Mouse (Mus musculus) left cerebral cortex, adult 2 months (tissue): ENCODE results near the gene Adamts12. TPM values are rescaled to one million over a fixed set of nuclear protein-coding genes. Genes with fewer than 3 reads are reported as not detected.

Experiments
- DNase-seq, 2 experiments: peaks; one replicate each; pipeline ENCODE4 v3.0.0; 2021 to 2022; ENCODE audit warnings: low spot score in 2 of 2, mixed read lengths in 1 of 2; ENCODE audit errors: extremely low spot score in 1 of 2
- H3K27ac ChIP-seq: fragments of 200-600 bp; 2 replicates; pipeline ENCODE4 v1.8.1; 2022
- H3K4me3 ChIP-seq: fragments of 200-600 bp; 2 replicates; pipeline ENCODE4 v1.8.1; 2022
- CTCF ChIP-seq: fragments of 200-600 bp; IDR thresholded peaks from 2 replicates; pipeline ENCODE4 v1.8.1; 2022; ENCODE audit warnings: antibody characterized with exemption, mild to moderate bottlenecking, moderate library complexity
- intact Hi-C: fragments of 180-260 bp; cut with DNase I; formaldehyde crosslinking; loops from one replicate; pipeline ENCODE4 v1.15.1; 2025
- total RNA-seq, 2 experiments: library from RNA; stranded (reverse); gene quantifications; 2 replicates each; pipeline ENCODE4 v1.2.3; 2021

Gene Adamts12
- total RNA-seq, 2 experiments from 2014 or later, result 0.48 to 0.58 TPM

GRCm38 (mm10) chr15:11042828-11043227 is 21.8 kb upstream of the Adamts12 start:
- intact Hi-C loops, result loop anchor here (1.0 kb wide), 1 partner anchor 9 kb away; no protein-coding TSS in a partner anchor
- no peak for TF ChIP-seq CTCF
- no peak for DNase-seq

GRCm38 (mm10) chr15:11053678-11054439 is 10.7 kb upstream of the Adamts12 start:
- H3K27ac ChIP-seq, result no peak overlapping the region
- no peak overlapping the region for H3K4me3 ChIP-seq
- DNase-seq, result no peak
- no peak for TF ChIP-seq CTCF
- intact Hi-C loops, result no loop called here

More at GRCm38 (mm10) chr15:11042828-11043227, 21.8 kb upstream of the Adamts12 start:
- no peak overlapping the region for H3K27ac ChIP-seq
- no peak overlapping the region for H3K4me3 ChIP-seq

- intact Hi-C loops, result no loop called here
- DNase-seq, result no peak
- TF ChIP-seq CTCF, result no peak
These were observed 10.0 kb upstream of the Adamts12 start for GRCm38 (mm10) chr15:11054440-11055080.

GRCm38 (mm10) chr15:11062903-11063302 is 1.7 kb upstream of the Adamts12 start:
- no peak for DNase-seq
- intact Hi-C loops, result no loop called here
- Histone ChIP-seq H3K4me3 (no peak overlapping the region), H3K27ac (no peak overlapping the region)
- TF ChIP-seq CTCF, result no peak

More at GRCm38 (mm10) chr15:11054440-11055080, 10.0 kb upstream of the Adamts12 start:
- H3K27ac ChIP-seq, result no peak overlapping the region
- H3K4me3 ChIP-seq, result no peak overlapping the region

GRCm38 (mm10) chr15:11064160-11064557 is 431 bp upstream of the Adamts12 start:
- Histone ChIP-seq H3K4me3 (no peak overlapping the region), H3K27ac (no peak overlapping the region)
- intact Hi-C loops, result no loop called here
- peak in 1 of 2 experiments; percentile 1 for DNase-seq
- TF ChIP-seq CTCF, result no peak

- DNase-seq, result no peak
- TF ChIP-seq CTCF, result no peak
- intact Hi-C loops, result no loop called here
- Histone ChIP-seq H3K4me3 (no peak overlapping the region; the same call in 1 of the 2 replicates), H3K27ac (no peak overlapping the region)
These were observed 1.1 kb downstream of the Adamts12 start for GRCm38 (mm10) chr15:11065528-11066171.

GRCm38 (mm10) chr15:11066299-11066698 is 1.7 kb downstream of the Adamts12 start:
- TF ChIP-seq CTCF, result no peak
- Histone ChIP-seq H3K4me3 (no peak overlapping the region), H3K27ac (no peak overlapping the region)
- no peak for DNase-seq
- intact Hi-C loops, result no loop called here

GRCm38 (mm10) chr15:11067891-11068290 is 3.3 kb downstream of the Adamts12 start:
- Histone ChIP-seq H3K27ac (no peak overlapping the region), H3K4me3 (no peak overlapping the region)
- intact Hi-C loops, result no loop called here
- TF ChIP-seq CTCF, result no peak
- peak in 1 of 2 experiments; percentile 2 for DNase-seq

- no peak for TF ChIP-seq CTCF
- no peak overlapping the region for H3K27ac ChIP-seq
- intact Hi-C loops, result no loop called here
- DNase-seq, result no peak
- H3K4me3 ChIP-seq, result no peak overlapping the region
These were observed 11.3 kb downstream of the Adamts12 start for GRCm38 (mm10) chr15:11075726-11076361.

GRCm38 (mm10) chr15:11082961-11083569 is 18.5 kb downstream of the Adamts12 start:
- intact Hi-C loops, result no loop called here

GRCm38 (mm10) chr15:11083678-11084077 is 19.1 kb downstream of the Adamts12 start:
- Histone ChIP-seq H3K27ac (no peak overlapping the region), H3K4me3 (no peak overlapping the region)
- no peak for DNase-seq
- intact Hi-C loops, result no loop called here
- TF ChIP-seq CTCF, result no peak

More at GRCm38 (mm10) chr15:11082961-11083569, 18.5 kb downstream of the Adamts12 start:
- no peak overlapping the region for H3K27ac ChIP-seq
- DNase-seq, result no peak
- no peak for TF ChIP-seq CTCF
- H3K4me3 ChIP-seq, result no peak overlapping the region
